Mouse (Mus musculus): Measurements from ENCODE around the gene Gm5622.
A peak's percentile ranks its signal among the peaks of the same experiment; 100 is the strongest.
"Not testable (repeated sequence)": the region's sequence is repeated elsewhere in the genome, so short reads cannot be mapped to it uniquely, and the experiment has no call there.

Gene Gm5622

DNA sequence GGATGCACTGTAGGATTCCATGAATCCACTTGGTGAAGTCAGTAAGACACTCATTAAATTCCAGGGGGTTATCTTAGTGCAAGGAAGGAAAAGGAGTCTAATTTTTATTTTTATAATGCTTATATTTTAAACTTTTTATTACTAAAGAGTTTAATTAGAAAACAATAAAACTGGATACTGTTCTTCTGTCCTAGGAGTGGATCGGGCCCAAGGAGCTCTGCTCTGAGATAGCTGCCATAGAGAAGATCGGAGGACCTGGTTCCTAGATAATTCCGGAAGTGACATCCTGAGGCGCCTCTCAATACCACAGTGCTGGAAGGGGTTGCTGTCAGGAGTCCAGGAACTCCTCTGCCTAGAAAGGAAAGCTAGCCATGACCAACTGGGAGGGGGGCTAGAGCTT lies at the start of gene Gm5622:
TSS of gene Gm5622 (plus strand) at position 301 of the 400 bp plus-strand sequence.
- no peak for DNase-seq

DNA sequence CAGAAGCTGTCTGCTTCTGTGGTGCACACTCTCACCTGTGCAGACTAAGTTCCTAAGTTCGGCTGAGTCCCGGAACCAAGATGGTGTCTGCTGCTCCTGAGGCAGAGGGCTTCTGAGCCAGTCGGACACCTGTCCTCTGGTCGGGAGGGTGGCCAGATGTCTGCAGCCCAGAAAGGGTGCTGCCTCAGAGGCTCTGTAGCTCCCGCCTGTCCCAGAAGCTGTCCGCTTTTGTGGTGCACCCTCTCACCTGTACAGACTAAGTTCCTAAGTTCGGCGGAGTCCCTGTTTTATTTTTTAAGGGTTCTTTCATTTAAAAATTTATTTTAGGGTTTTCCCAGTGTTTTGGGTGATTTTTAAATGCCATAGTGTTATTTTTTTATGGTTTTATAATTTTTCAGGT lies 45.2 kb upstream of the Gm5622 start:
- DNase-seq: no peak

DNA sequence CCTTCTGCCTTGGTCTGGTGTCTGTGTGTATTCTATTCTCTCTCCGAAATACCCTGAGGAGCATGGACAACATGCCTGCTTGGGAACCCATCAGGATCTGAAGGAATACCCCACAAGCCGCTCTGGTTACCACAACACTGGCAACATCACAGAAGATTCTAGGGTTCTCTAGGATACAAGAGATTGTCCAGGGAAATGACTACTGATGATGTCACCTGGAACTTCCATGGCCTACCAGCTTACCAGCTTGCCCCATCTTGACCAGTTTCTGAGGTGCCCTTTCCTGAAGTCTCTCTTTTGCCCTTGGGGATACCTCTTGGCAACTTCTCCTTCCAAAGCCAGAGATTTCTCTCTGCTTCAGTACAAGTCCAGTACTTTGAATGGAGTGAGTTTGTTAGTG lies 21.4 kb downstream of the Gm5622 start, which contains the start of gene Gm17175:
TSS of gene Gm17175 (minus strand) at position 101 of the 400 bp plus-strand sequence.
- DNase-seq: not testable (repeated sequence)

DNA sequence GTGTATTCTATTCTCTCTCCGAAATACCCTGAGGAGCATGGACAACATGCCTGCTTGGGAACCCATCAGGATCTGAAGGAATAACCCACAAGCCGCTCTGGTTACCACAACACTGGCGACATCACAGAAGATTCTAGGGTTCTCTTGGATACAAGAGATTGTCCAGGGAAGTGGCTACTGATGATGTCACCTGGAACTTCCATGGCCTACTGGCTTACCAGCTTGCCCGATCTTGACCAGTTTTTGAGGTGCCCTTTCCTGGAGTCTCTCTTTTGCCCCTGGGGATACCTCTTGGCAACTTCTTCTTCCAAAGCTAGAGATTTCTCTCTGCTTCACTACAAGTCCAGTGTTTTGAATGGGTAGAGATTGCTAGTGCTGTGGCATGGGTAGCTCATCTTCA lies 39.4 kb downstream of the Gm5622 start, which contains the start of gene Gm17174:
TSS of gene Gm17174 (minus strand) at position 101 of the 400 bp plus-strand sequence.
- DNase-seq: not testable (repeated sequence)

DNA sequence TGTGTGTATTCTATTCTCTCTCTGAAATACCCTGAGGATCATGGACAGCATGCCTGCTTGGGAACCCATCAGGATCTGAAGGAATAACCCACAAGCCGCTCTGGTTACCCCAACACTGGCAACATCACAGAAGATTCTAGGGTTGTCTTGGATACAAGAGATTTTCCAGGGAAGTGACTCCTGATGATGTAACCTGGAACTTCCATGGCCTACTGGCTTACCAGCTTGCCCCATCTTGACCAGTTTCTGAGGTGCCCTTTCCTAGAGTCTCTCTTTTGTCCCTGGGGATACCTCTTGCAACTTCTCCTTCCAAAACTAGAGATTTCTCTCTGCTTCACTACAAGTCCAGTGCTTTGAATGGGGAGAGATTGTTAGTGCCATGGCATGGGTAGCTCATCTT lies 58.6 kb downstream of the Gm5622 start, which contains the start of gene Gm17078:
TSS of gene Gm17078 (minus strand) at position 101 of the 400 bp plus-strand sequence.
- no peak for DNase-seq

DNA sequence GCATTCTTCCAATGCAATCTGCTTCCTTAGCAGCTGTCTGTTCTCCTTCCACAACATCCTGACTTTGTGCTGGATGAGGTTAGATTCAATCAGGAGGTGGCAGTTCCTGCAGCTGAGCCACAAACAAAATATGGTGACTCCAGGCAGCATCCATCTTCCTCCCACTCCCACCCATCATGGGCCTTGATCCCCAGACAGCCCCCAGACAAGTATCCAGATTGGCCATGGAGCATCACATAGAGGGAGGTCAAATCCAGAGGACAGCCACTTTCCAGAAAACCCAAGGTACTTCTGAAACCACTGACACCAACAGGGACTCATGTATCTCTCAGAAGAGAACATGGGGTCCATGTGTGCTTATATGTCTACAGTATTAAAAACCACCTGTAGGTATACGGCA lies 79.8 kb downstream of the Gm5622 start:
- DNase-seq: peak; percentile 3 to 14

DNA sequence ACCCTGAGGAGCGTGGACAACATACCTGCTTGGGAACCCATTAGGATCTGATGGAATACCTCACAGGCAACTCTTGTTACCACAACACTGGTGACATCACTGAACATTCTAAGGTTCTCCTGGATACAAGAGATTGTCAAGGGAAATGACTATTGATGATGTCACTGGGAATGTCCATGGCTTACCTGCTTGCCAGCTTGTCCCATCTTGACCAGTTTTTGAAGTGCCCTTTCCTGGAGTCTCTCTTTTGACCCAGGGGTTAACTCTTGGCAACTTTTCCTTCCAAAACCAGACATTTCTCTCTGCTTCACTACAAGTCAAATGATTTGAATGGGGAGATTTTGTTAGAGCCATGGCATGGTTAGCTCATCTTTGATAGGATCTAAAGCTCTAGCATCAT lies 83.0 kb downstream of the Gm5622 start, which contains the start of gene Gm4181:
TSS of gene Gm4181 (minus strand) at position 101 of the 400 bp plus-strand sequence.
- not testable (repeated sequence) for DNase-seq

DNA sequence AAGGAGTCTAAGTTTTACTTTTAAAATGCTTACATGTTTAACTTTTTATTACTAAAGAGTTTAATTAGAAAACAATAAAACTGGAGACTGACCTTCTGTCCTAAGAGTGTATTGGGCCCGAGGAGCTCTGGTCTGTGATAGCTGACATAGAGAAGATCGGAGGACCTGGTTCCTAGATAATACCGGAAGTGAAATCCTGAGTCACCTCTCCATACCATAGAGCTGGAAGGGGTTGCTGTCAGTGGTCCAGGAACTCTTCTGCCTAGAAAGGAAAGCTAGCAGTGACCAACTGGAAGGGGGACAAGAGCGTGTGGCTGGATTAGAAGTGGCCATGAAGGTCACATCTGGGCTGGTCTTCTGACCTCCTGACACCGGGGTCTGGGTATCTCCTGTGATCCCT lies 124.7 kb downstream of the Gm5622 start:
- no peak for DNase-seq

DNA sequence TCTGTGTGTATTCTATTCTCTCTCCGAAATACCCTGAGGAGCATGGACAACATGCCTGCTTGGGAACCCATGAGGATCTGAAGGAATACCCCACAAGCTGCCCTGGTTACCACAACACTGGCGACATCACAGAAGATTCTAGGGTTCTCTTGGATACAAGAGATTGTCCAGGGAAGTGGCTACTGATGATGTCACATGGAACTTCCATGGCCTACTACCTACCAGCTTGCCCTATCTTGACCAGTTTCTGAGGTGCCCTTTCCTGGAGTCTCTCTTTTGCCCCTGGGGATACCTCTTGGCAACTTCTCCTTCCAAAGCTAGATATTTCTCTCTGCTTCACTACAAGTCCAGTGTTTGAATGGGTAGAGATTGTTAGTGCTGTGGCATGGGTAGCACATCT lies 142.8 kb downstream of the Gm5622 start, which contains the start of gene Gm17079:
TSS of gene Gm17079 (minus strand) at position 101 of the 400 bp plus-strand sequence.
- DNase-seq: not testable (repeated sequence)

Measured in spleen, adult 18-20 months (tissue).